ENCODE assay signal across 8 mouse cellular contexts in the genomic region with DNA sequence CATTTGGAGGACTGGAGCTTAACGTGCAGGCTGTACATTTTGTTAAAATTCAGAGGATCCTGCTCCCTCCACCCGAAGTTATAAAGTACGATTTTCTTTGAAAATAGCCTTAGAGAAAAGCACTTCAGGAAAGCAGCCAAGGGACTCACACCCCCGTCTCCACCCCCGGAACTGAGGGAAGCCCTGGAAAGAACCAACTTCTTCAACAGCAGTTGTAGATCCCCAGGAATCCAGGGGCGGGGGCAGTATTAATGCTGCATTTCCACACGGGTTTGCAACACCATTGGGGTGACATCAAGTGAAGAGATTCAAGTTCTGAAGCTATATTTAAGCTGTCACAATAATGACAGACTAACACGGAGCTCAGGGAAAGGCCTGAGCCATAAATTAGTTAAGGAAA. TPM values are rescaled to one million over a fixed set of nuclear protein-coding genes. Genes with fewer than 3 reads are reported as not detected.
A peak's percentile ranks its signal among the peaks of the same experiment; 100 is the strongest.
DNase-seq lines count a peak whose midpoint lies in the region; ATAC-seq and TF ChIP-seq lines count a peak whose summit lies in the region.

No protein-coding gene starts in this region.

- no peak for TF ChIP-seq POLR2A in limb, embryonic 14.5 days (IDR thresholded peaks at IDR 0.05; ENCODE audit: borderline replicate concordance, extremely low read depth, insufficient read depth, insufficient read length)

- H3K27ac ChIP-seq in lung, embryonic 14.5 days (ENCODE audit: low read depth), result no peak overlapping the region
- H3K27ac ChIP-seq in forebrain, postnatal 0 days (ENCODE audit: low read depth, low read length), result peak overlapping the region; percentile 97
- H3K27ac ChIP-seq in limb, embryonic 14.5 days (replicated peaks; ENCODE audit: low read depth, low read length), result no peak overlapping the region
- no peak overlapping the region for H3K27ac ChIP-seq in stomach, embryonic 14.5 days (ENCODE audit: low read length)
- H3K27ac ChIP-seq in lung, postnatal 0 days (ENCODE audit: low read length), result no peak overlapping the region

- WGBS in lung, embryonic 14.5 days, result 35% methylated on average over 8 of the region's 8 CpGs
- whole genome bisulfite sequencing in forebrain, postnatal 0 days, result 22% methylated on average over 8 of the region's 8 CpGs
- 23% methylated on average over 8 of the region's 8 CpGs for WGBS in limb, embryonic 14.5 days
- WGBS in stomach, embryonic 14.5 days, result 22% methylated on average over 8 of the region's 8 CpGs
- WGBS in lung, postnatal 0 days, result 26% methylated on average over 8 of the region's 8 CpGs

- no peaks in the 10 kb centered on the region for H3K36me3 ChIP-seq in lung, embryonic 14.5 days (ENCODE audit: insufficient read depth)
- no peaks in the 10 kb centered on the region for H3K36me3 ChIP-seq in forebrain, postnatal 0 days (ENCODE audit: insufficient read depth)
- H3K36me3 ChIP-seq in limb, embryonic 14.5 days (ENCODE audit: control insufficient read depth, insufficient read depth, low read length), result no peaks in the 10 kb centered on the region
- H3K36me3 ChIP-seq in stomach, embryonic 14.5 days (ENCODE audit: control insufficient read depth, insufficient read depth, low read length), result no peaks in the 10 kb centered on the region
- H3K36me3 ChIP-seq in lung, postnatal 0 days (ENCODE audit: insufficient read depth, low read length), result no peaks in the 10 kb centered on the region

- H3K9me3 ChIP-seq in lung, embryonic 14.5 days (ENCODE audit: low read depth, low read length), result no peaks in the 10 kb centered on the region
- H3K9me3 ChIP-seq in forebrain, postnatal 0 days (ENCODE audit: low read length), result no peaks in the 10 kb centered on the region
- no peaks in the 10 kb centered on the region for H3K9me3 ChIP-seq in limb, embryonic 14.5 days (ENCODE audit: control insufficient read depth, low read length)
- H3K9me3 ChIP-seq in stomach, embryonic 14.5 days (ENCODE audit: control insufficient read depth, low read depth, low read length), result no peaks in the 10 kb centered on the region
- no peaks in the 10 kb centered on the region for H3K9me3 ChIP-seq in lung, postnatal 0 days (ENCODE audit: low read length)

- no peak for TF ChIP-seq EP300 in lung, postnatal 0 days (IDR thresholded peaks at IDR 0.05)

- H3K27me3 ChIP-seq in lung, embryonic 14.5 days (ENCODE audit: insufficient read depth, low read length), result peaks cover 46% of the 10 kb centered on the region
- H3K27me3 ChIP-seq in forebrain, postnatal 0 days (ENCODE audit: insufficient read depth, low read length), result no peaks in the 10 kb centered on the region
- H3K27me3 ChIP-seq in limb, embryonic 14.5 days (ENCODE audit: control insufficient read depth, insufficient read depth, low read length), result peaks cover 45% of the 10 kb centered on the region
- H3K27me3 ChIP-seq in stomach, embryonic 14.5 days (ENCODE audit: control insufficient read depth, insufficient read depth, low read length), result peaks cover 12% of the 10 kb centered on the region; the same call in 1 of the 2 replicates
- peaks cover 18% of the 10 kb centered on the region for H3K27me3 ChIP-seq in lung, postnatal 0 days (replicated peaks; ENCODE audit: insufficient read depth, low read length)

- no peak for TF ChIP-seq CTCF in lung, embryonic 14.5 days (IDR thresholded peaks at IDR 0.05; ENCODE audit: low read depth)
- no peak for TF ChIP-seq CTCF in forebrain, postnatal 0 days (IDR thresholded peaks at IDR 0.05; ENCODE audit: low read depth)
- TF ChIP-seq CTCF in lung, postnatal 0 days (IDR thresholded peaks at IDR 0.05), result no peak

- H3K9ac ChIP-seq in lung, embryonic 14.5 days, result no peak overlapping the region
- H3K9ac ChIP-seq in forebrain, postnatal 0 days, result peak overlapping the region; percentile 97; the same call in 1 of the 2 replicates
- H3K9ac ChIP-seq in limb, embryonic 14.5 days (ENCODE audit: low read depth, low read length, severe bottlenecking), result no peak overlapping the region
- H3K9ac ChIP-seq in stomach, embryonic 14.5 days (replicated peaks; ENCODE audit: low read depth, low read length), result no peak overlapping the region
- H3K9ac ChIP-seq in lung, postnatal 0 days (replicated peaks; ENCODE audit: low read depth), result no peak overlapping the region

- no peak overlapping the region for H3K4me3 ChIP-seq in lung, embryonic 14.5 days (ENCODE audit: low read depth, low read length)
- H3K4me3 ChIP-seq in forebrain, postnatal 0 days (ENCODE audit: low read depth, low read length), result peak overlapping the region; percentile 83
- H3K4me3 ChIP-seq in limb, embryonic 14.5 days (replicated peaks; ENCODE audit: low read length), result no peak overlapping the region; the same call in 1 of the 2 replicates
- no peak overlapping the region for H3K4me3 ChIP-seq in stomach, embryonic 14.5 days (ENCODE audit: low read depth, low read length)
- no peak overlapping the region for H3K4me3 ChIP-seq in lung, postnatal 0 days (ENCODE audit: low read depth, low read length)

- peak; percentile 17 for DNase-seq in lung, embryonic 14.5 days
- no peak for DNase-seq in lung, postnatal 36 days
- no peak for DNase-seq in forebrain, postnatal 0 days
- peak; percentile 7 for DNase-seq in limb, embryonic 14.5 days (ENCODE audit: low spot score)
- DNase-seq in lung, postnatal 0 days (ENCODE audit: low spot score), result no peak
- DNase-seq in natural killer cell, adult 2 months (ENCODE audit: low spot score in 2 of 2), result no peak
- no peak for DNase-seq in adrenal gland, postnatal 25 days

- ATAC-seq in lung, embryonic 14.5 days (ENCODE audit: insufficient read depth), result no peak
- no peak for ATAC-seq in forebrain, postnatal 0 days
- no peak for ATAC-seq in limb, embryonic 14.5 days (ENCODE audit: low FRiP score, low read depth)
- no peak for ATAC-seq in stomach, embryonic 14.5 days (ENCODE audit: insufficient number of reproducible peaks, insufficient read depth, low FRiP score, low read depth)
- no peak for ATAC-seq in lung, postnatal 0 days

- H3K4me1 ChIP-seq in lung, embryonic 14.5 days (ENCODE audit: insufficient read depth), result peaks cover 9% of the 10 kb centered on the region
- H3K4me1 ChIP-seq in forebrain, postnatal 0 days (ENCODE audit: insufficient read depth), result no peaks in the 10 kb centered on the region
- H3K4me1 ChIP-seq in limb, embryonic 14.5 days (ENCODE audit: control insufficient read depth, insufficient read depth, low read length), result peaks cover 9% of the 10 kb centered on the region
- peaks cover 12% of the 10 kb centered on the region; the same call in 1 of the 2 replicates for H3K4me1 ChIP-seq in stomach, embryonic 14.5 days (ENCODE audit: control insufficient read depth, insufficient read depth, low read length)
- H3K4me1 ChIP-seq in lung, postnatal 0 days (ENCODE audit: insufficient read depth, low read depth, low read length), result peaks cover 10% of the 10 kb centered on the region

- H3K4me2 ChIP-seq in lung, embryonic 14.5 days, result peak overlapping the region; percentile 74; the same call in 1 of the 2 replicates
- H3K4me2 ChIP-seq in forebrain, postnatal 0 days (ENCODE audit: low read depth), result peak overlapping the region; percentile 71
- H3K4me2 ChIP-seq in limb, embryonic 14.5 days (replicated peaks; ENCODE audit: low read depth, low read length, severe bottlenecking), result peak overlapping the region; percentile 88; the same call in 1 of the 2 replicates
- H3K4me2 ChIP-seq in stomach, embryonic 14.5 days (replicated peaks; ENCODE audit: low read depth, low read length), result 0 out of 2 replicates have a peak overlapping the region, but pooled peaks have one; percentile 2
- H3K4me2 ChIP-seq in lung, postnatal 0 days (replicated peaks; ENCODE audit: low read depth, low read length), result no peak overlapping the region

RNA-seq across cellular contexts. Expression of a gene that starts 0.9 kb away (rescaled TPM):
- polyA plus RNA-seq in lung, embryonic 14.5 days (2014; fragmentation: Nextera tagmentation; extraction: Ambion mirVana), result 6.6 and 7.3 TPM in 2 replicates
- total RNA-seq in forebrain, postnatal 0 days (2014; rRNA removed), result 274 and 315 TPM in 2 replicates
- polyA plus RNA-seq in forebrain, postnatal 0 days (2015; fragmentation: Nextera tagmentation; extraction: Ambion mirVana), result 272 and 290 TPM in 2 replicates
- polyA plus RNA-seq in limb, embryonic 14.5 days (2012; rRNA removed), result 9.2 and 9.9 TPM in 2 replicates
- polyA plus RNA-seq in limb, embryonic 14.5 days (2014; fragmentation: Nextera tagmentation; extraction: Ambion mirVana), result 4.6 and 5.8 TPM in 2 replicates
- polyA plus RNA-seq in stomach, embryonic 14.5 days (2014; fragmentation: Nextera tagmentation; extraction: Ambion mirVana), result 10.3 and 11.0 TPM in 2 replicates
- polyA plus RNA-seq in lung, postnatal 0 days (2015; fragmentation: Nextera tagmentation; extraction: Ambion mirVana), result 1.4 and 1.6 TPM in 2 replicates
- total RNA-seq in adrenal gland, postnatal 25 days (2021), result 0.57 and 1.3 TPM in 2 replicates

RNA-seq across cellular contexts. Expression of a gene that starts 43.9 kb away (rescaled TPM):
- polyA plus RNA-seq in lung, embryonic 14.5 days (2014; fragmentation: Nextera tagmentation; extraction: Ambion mirVana), result 416 and 454 TPM in 2 replicates
- 15.1 and 15.5 TPM in 2 replicates for total RNA-seq in forebrain, postnatal 0 days (2014; rRNA removed)
- polyA plus RNA-seq in forebrain, postnatal 0 days (2015; fragmentation: Nextera tagmentation; extraction: Ambion mirVana), result 42.4 and 45.5 TPM in 2 replicates
- 206 and 228 TPM in 2 replicates for polyA plus RNA-seq in limb, embryonic 14.5 days (2012; rRNA removed)
- 272 and 276 TPM in 2 replicates for polyA plus RNA-seq in limb, embryonic 14.5 days (2014; fragmentation: Nextera tagmentation; extraction: Ambion mirVana)
- polyA plus RNA-seq in stomach, embryonic 14.5 days (2014; fragmentation: Nextera tagmentation; extraction: Ambion mirVana), result 264 and 303 TPM in 2 replicates
- 24.4 and 25.5 TPM in 2 replicates for polyA plus RNA-seq in lung, postnatal 0 days (2015; fragmentation: Nextera tagmentation; extraction: Ambion mirVana)
- total RNA-seq in adrenal gland, postnatal 25 days (2021), result 15.1 and 19.2 TPM in 2 replicates

Comparison
In these comparisons a context has a peak if more than half of its experiments do, and no peak if none do; other contexts are left out.
1. DNase-seq: peak in lung, embryonic 14.5 days (single experiment) and limb, embryonic 14.5 days (single experiment); none in lung, postnatal 36 days (single experiment), forebrain, postnatal 0 days (single experiment), lung, postnatal 0 days (single experiment), natural killer cell, adult 2 months (0 of 2) and adrenal gland, postnatal 25 days (single experiment).
2. RNA of a gene that starts 0.9 kb away (polyA plus RNA-seq): 272 to 290 TPM in forebrain, postnatal 0 days; 10.3 to 11.0 TPM in stomach, embryonic 14.5 days, 4.6 to 9.9 TPM in limb, embryonic 14.5 days, 6.6 to 7.3 TPM in lung, embryonic 14.5 days and 1.4 to 1.6 TPM in lung, postnatal 0 days; every median in the first group is over 10 times any median in the second.